Mouse (Mus musculus): Measurements from ENCODE around the gene Mymx. TPM values are rescaled to one million over a fixed set of nuclear protein-coding genes. Genes with fewer than 3 reads are reported as not detected.

The Mymx gene
- total RNA-seq, 2 experiments from 2014 or later = not detected

DNA sequence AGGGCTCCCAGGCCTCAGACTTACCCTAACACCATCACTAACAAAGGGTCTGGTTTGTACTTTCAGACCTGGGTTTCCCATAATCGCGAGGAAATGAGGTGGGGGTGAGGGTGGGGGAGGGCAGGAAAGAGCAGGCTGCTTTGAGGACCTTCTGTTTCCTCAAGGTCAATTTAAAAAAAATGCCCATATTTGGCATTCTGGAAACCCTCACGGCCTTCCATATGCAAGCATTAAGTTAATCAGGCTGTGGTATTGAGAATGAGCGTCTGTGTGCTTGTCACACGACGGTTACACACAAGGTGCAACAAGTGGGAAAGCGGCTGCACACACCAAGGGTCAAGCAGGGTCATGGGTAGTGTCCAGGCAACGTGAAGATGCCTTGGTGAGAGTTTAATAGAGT is 10.1 kb upstream of the Mymx start:
- intact Hi-C loops (cut with DNase I) = no loop called here
- no peak for DNase-seq

DNA sequence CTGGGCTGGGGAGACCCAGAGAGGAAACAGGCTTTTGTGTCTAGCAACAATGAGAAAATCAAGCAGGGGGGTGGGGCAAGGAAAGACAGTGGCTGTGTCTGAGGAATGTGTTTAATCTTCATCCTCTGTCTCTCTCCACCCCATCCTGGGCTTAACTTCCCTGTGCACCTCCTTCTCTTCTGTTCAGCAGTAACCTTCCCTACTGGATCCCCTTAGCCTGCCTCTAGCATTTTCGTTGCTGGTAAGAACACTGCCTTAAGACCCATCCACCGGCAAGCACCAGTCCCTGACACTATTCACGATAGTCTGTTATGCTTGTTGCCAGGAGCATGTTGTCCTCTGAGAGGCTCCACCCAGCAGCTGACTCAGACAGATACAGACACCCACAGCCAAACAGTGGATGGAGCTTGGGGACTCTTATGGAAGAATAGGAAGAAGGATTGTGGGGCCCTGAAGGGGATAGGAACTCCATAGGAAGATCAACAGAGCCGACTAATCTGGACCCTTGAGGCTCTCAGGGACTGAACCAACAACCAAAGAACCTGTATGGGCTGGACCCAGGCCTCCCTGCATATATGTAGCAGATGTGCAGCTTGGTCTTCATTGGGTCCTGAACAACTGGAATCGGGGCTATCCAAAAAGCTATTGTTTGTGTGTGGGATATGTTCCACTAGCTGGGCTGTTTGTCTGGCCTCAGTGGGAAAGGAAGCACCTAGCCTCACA is 8.4 kb upstream of the Mymx start:
- DNase-seq = no peak
- intact Hi-C loops (cut with DNase I) = no loop called here

DNA sequence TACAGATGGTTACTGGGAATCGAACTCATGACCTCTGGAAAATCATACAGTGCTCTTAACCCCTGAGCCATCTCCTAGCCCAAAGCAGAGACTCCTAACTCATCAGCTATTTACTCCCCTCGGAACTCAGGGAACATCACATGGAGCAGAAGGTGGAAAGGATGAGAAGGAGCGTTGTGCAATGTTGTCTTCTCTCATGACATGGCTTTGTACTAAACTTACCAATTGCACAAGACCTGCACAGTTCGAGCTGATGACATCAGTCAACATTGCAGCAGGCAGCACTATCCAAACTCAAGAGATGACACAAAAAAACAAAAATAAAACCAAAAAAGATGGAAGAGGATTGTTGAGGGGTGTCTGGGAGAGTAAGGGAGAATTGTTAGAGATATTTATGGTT is 6.5 kb upstream of the Mymx start:
- no peak for DNase-seq
- intact Hi-C loops (cut with DNase I) = no loop called here

DNA sequence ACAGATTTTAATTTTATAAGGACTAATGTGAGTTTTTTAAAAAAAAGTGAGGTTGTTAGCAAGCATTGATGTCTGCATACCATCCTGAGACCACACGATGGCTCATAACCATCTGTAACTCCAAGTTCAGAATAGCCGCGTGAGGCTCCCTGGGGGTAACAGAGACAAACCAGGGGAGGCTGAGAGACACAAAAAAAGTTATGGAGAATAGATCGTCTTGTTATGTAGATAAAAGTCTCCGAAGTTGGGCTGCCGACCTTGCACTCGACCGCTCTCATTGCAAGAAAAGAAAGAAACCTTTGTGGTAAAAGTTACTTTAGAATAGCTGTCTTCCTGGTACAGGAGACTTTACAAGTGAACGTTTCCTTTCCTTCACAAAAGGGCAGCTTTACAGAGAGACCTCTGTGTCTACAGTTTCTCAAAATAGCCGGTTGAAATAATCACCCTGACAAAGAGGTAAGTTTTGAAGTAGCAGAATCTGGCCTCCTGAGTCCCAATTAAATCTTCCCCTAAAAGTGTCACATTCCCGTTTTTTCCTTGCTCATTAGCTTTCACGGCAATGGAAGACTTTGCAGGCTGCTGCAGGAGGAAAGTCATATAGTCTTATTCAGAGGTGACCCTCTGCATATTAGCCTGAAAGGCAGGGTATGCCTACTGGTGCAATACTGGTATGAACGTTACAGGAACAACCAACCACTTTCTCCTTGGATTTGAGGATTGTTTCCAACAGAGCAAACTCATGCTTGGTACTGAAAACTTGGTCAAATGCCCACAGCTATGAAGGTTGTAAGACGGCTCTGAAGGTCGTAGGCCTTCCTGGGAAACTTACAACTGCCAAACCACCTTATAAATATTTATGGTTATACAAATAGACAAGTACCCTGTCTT is 5.3 kb upstream of the Mymx start:
- no peak for DNase-seq
- intact Hi-C loops (cut with DNase I) = no loop called here

DNA sequence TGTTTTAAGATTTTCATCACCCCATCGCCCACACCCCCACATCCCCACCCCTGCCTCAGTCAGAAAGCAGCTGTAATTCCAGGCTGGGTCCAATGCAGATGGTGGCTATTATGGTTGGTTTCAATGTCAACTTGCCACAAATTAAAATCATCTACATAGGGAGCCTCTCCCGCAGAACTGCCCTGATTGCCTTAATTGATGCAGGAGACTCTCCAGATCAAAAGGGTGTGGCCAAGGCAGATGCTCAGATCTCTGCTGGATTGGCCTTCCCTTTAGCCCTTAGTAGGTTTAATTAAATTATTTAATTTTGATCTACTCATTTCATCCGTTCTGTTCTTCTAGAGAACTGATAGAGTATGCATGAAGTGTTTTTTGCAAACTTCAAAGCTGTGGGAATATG is 1.1 kb upstream of the Mymx start:
- intact Hi-C loops (cut with DNase I) = no loop called here

DNA sequence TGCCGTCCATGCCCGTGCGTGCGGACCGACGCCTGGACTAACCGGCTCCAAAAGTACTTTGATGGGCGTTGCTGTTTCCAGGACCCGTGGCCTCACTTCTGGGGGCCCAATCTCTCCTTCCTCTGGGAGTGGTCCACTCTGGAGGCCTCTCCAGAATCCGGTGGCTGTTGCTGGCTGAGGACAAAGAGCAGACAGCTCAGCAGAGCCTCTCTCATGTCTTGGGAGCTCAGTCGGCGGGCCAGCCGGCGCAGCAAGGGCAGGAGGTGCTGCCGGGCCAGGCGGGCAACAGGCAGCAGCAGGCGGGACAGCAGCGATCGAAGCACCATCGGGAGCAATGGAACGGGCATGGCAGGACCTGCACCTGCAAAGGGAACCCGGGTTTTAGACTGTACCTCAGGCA is 577 bp downstream of the Mymx start:
- intact Hi-C loops (cut with DNase I) = no loop called here
- no peak for DNase-seq

More for the DNA sequence above, 1.1 kb upstream of the Mymx start:
- no peak for DNase-seq

DNA sequence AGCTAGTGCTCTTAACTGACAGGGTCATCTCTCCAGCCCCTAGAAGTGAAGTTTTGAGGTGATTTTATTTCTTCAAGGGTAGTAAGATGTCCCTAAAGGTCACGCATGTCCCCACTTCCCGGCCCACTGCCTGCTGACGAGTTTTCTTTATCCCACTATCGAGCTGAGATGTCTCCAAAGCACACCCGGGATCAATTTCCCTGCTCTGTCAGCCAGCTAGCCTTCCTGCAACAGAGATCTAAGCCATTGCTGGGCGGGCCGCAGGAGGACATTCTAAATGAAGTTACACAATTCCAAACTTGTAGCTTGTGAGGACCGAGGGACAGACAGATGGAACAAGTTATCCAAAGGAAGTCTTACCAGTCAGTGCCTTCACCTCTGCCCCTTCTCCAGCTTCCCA is 1.6 kb downstream of the Mymx start:
- DNase-seq = no peak
- intact Hi-C loops (cut with DNase I) = no loop called here

DNA sequence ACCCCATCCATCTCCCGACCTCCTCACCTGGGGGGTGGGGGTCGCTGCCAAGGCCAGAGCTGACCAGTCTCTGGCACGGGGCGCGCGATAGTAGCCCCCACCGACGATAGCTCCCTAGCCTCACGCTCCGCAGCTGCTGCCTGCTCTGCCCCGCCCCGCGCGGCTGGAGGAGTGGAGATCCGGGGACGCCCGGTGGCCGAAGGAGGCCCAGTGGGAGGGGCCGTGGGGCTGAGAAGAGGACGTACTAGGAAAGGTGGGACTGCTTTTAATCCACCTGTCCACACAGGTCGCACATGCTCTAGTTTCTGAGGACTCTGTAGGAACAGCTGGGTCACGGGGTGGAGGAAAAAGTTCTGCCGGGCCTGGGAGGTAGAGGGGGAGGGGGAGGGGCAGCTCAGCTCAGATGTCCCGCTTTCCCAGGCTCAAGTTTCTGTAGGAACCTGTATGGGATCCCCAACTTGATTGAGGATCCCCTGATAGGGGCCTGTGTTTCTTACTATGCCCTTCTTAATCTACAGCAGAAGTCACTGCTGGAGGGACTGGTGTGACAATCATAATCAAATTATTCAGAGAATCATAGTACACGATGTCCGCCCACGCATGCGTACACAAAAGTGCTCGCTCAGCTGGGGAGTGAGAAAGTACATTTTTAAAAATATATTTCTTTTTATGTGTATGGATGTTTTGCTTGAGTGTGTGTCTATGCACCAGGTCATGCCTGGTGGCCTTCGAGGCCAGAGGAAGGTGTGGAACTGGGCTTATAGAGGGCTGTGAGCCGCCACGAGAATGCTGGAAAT is 2.3 kb downstream of the Mymx start, which contains the start of gene Slc29a1:
Gene Slc29a1 (minus strand): TSS at position 161 of the 797 bp plus-strand sequence.
- DNase-seq = peak; percentile 77
- intact Hi-C loops (cut with DNase I) = no loop called here

DNA sequence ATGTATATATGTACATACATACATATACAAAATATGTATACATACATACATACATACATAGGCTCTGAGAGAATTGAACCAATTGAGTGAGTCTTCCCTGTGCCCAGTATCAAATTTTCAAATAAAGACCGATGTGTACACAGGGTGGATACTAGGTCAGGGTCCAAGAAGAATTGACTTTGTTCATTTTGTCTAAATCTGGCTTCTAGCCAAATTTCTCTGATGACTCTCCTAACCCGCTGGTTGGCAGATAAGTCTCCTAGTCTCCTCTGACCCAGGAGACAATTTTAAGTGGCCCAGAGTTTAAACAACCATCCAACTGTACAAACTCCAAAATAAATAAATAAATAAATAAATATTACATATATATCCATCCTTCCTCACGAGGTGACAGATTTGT is 3.0 kb downstream of the Mymx start:
- intact Hi-C loops (cut with DNase I) = no loop called here
- no peak for DNase-seq

DNA sequence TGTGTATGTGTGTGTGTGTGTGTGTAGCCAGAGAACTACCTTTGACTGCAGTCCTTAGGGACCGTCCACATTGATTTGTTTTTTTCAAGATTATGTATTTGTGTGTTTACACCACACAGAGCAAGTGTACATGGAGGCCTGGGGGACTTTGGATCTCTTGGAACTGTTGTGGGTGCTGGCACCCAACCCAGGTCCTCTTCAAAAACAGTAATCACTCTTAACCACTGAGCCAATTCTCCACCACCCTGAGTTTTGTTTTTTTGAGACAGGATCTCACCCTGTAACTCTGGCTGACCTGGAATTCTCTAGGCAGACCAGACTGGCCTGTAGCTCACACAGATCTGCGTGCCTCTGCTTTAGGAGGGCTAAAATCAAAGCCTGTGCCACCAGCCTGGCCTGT is 3.5 kb downstream of the Mymx start:
- no peak for DNase-seq
- intact Hi-C loops (cut with DNase I) = no loop called here

DNA sequence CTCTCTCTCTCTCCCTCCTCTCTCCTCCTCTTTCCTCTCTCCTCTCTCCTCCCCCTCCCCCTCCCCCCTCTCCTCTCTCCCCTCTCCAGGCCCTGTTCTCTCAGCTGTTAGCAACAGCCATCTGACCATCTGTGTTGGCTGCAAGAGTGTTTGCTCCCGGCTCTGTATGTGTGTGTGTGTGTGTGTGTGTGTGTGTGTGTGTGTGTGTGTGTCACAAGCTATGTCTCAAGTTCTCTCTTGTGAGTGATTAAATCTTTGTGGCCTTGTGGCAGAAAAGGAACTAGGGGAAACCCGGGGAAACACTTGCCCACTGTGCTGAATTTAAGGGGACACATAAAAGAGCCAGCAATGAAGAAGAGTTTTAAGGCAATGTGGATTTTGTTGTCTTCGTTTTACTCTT is 4.1 kb downstream of the Mymx start:
- peak; percentile 75 for DNase-seq
- intact Hi-C loops (cut with DNase I) = no loop called here

DNA sequence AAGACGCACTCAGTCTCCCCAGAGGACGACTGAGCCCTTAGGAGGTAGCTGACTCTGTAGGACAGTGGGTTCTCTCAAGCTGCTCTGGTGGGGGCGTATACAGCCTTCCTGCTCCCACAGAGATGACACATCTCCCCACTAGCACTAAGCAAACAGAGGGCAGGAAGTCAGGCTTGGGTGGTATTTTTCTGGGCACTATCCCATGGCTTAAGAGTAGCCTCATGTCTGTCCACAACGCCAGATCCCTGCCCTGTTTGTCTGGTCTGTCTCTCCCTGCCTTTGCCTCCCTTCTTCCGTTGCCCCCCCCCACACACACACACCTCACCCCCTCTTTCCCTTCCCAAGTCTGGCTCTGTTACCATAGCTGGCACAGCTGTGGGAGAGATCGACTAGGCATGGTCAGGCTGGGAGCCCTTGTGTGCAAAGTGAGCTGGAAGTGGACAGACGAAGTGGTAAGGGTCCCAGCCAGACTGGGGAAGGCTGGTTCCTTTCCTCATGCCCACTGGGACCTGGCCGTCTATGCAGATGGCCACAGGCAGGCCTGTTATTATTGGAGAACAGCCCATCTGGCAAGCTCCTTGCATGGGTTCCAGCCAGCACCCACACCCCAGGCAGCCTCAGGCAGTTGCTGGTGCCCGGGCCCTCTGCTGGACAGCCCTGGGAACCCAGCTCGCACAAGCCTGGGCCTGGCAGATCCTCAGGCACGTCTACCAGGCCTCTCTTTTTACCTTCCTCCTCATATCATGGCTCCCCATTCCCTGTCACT is 5.1 kb downstream of the Mymx start:
- DNase-seq = peak; percentile 91
- intact Hi-C loops (cut with DNase I) = no loop called here

DNA sequence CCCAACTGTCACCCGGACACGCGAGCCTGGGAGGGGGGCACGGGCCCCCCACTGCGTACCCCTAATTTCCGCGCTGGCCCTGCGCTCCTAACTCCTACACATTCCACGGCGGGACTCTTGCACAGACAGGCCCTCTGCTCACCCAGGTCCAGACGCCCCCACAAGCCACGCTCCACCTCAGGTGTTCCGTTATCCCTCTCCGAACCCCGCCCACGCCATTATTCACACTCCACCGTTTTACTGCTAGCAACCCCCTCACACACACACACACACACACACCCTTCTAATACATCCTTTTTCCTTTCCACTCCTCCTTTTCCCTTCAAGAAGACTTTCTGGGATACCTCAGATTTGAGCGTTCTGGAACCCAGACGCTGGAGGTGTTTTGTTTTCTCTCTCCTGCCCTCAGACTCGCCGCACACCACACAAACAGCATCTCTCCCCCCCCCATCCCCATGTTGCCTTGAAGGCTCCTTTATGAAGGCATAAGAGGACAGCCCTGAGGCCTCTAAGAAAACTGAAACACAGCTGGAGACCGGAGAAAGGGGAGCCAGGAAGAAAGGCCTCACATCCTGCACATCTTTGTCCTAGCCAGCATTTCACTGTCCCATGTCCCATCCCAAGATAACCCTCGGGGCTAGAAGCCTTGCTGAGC is 6.0 kb downstream of the Mymx start:
- DNase-seq = no peak
- intact Hi-C loops (cut with DNase I) = no loop called here

DNA sequence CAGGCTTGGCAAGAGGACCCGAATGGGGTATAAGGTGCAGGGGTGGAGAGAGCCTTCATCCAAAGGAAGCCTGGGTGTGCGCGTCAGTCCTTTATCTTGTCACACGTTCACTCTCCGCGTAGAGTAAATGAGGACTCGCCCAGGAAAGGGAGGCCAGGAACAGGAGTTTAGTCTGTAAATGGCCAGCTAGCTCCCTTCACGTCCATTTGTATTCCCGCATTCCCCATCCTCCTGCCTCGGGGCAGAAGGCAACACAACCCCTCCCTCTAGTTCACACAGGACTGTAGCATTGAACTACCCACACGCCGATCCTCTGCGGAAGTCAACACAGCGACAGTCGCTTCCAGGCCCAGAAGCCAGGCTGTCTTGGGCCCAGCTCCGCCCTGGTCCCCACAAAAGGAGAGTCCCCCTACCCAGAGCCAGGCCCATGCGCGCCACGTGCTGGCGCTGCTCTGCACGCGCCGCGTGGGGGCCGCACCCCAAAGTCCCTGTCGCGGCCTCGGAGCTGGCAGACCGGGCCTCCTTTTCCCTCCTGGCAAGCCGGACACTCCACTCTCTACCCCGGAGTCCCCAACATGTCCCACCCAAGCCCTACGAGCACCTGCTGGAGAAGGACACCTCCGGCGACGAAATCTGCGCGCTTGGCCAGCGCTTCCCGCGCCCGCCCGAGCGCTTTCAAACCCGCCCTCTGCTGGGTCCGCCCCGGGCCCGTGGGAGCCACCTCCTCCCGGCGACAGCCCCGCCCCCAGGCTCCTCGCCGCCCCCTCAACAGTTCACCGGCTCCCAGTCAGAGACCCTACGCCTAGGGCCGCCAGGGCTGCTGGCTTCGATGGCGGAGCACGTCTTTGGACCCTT is 6.8 kb downstream of the Mymx start:
- DNase-seq = peak; percentile 91
- intact Hi-C loops (cut with DNase I) = no loop called here

DNA sequence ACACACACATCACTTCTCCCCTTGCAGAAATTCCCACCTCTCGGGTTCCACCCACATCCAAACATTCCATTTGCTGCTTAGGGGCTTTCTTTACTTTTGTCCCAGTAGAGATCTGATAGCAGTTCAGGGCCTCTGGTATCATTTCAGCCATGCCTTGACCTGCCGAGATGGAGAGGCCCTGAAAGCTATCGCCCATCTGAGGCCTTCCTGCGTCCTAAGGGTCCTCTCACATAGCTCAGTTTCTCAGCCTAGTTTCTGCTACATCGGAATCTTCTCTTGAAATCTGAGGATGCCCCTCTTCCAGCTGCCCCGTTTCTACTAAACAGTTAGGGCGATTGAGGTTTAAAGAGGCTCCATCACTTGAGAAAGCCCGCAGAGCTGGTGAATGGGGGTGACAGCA is 7.7 kb downstream of the Mymx start:
- DNase-seq = no peak
- intact Hi-C loops (cut with DNase I) = no loop called here

DNA sequence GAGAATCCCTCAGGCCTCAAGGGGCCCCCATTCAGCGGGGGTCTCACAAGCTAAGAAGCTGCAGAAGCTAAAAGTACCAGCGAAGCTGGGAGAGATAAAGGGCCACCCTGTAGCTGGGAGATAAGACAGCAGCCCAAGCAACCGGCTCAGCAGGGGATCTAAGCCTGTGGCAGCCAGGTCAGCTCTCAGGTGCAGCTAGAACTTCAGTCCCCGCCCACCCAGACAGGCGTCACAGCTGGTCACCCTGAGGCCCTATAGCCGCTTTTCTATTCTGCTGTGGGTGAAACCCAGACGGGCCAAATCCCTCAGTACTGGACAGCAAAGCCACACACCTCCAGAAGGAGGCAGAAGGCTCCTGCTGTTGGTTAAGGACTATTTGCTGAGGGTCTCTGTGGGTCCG is 8.4 kb downstream of the Mymx start:
- intact Hi-C loops (cut with DNase I) = no loop called here
- no peak for DNase-seq

DNA sequence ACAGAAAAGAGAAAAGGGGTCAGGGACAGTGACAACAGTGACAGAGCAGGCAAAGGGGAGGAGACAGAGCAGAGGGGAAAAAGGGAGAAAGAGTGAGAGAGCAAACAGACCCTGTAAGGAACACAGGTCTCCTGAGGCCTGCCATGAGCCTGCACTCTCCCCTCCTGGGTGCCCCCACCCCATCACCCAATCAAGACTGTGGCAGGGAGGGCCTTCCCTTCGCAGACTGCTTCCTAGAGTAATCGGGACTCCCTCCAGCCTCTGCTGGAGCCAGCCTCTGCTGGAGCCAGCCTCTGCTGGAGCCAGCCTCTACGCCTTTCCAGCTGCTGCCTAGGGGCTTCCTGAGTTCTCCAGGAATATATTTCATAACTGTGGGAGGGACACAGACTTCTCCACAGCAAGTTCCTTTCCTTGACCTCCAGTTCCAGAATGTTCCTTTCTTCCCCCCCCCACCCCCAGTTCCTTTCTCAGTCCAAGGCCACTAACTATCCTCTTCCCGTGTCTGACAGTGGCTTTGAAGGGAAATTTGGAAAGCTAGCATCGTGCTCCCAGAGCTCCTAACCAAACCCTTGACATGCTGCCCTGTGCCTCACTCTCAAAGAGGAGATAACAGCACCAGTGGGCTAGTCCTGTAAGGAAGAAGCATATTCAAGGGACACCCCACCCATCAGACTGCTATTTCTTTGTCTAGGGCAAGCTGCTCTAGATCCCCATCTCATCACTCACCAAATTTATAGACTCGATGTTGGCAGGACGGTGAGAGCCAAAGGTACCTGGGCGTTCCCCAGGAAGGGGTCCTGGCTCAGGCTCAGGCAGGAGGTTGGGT is 9.1 kb downstream of the Mymx start:
- no peak for DNase-seq
- intact Hi-C loops (cut with DNase I) = no loop called here

Data from left cerebral cortex, postnatal 4 days (tissue).